Mouse (Mus musculus): Measurements from ENCODE around the gene Fzd5. TPM values are rescaled to one million over a fixed set of nuclear protein-coding genes. Genes with fewer than 3 reads are reported as not detected.

Gene Fzd5
- polyA plus RNA-seq, 2 experiments = 2.1 to 3.9 TPM

GRCm38 (mm10) chr1:64731341-64732020 lies 6.1 kb downstream of the Fzd5 start:
- ATAC-seq (ENCODE audit: low FRiP score, low read depth) (no peak), DNase-seq (ENCODE audit: low spot score) (no peak)
- H3K27me3 ChIP-seq (ENCODE audit: control insufficient read depth, insufficient read depth, low read length) = peaks cover 43% of the 10 kb centered on the region

GRCm38 (mm10) chr1:64730046-64730445 lies 7.5 kb downstream of the Fzd5 start:
- DNase-seq (ENCODE audit: low spot score) = no peak
- TF ChIP-seq POLR2A (IDR thresholded peaks at IDR 0.05; ENCODE audit: borderline replicate concordance, extremely low read depth, insufficient read depth, insufficient read length) = no peak
- no peaks in the 10 kb centered on the region for H3K9me3 ChIP-seq (ENCODE audit: control insufficient read depth, low read length)
- no peak overlapping the region for H3K9ac ChIP-seq (ENCODE audit: low read depth, low read length, severe bottlenecking)
- H3K36me3 ChIP-seq (ENCODE audit: control insufficient read depth, insufficient read depth, low read length) = no peaks in the 10 kb centered on the region; the same call in 1 of the 2 replicates
- H3K4me2 ChIP-seq (replicated peaks; ENCODE audit: low read depth, low read length, severe bottlenecking) = no peak overlapping the region
- no peak for ATAC-seq (ENCODE audit: low FRiP score, low read depth)
- 82% methylated on average over 4 of the region's 4 CpGs for WGBS
- peaks cover 11% of the 10 kb centered on the region for H3K4me1 ChIP-seq (ENCODE audit: control insufficient read depth, insufficient read depth, low read length)
- no peak overlapping the region for H3K4me3 ChIP-seq (replicated peaks; ENCODE audit: low read length)
- H3K27ac ChIP-seq (replicated peaks; ENCODE audit: low read depth, low read length) = no peak overlapping the region
- H3K27me3 ChIP-seq (ENCODE audit: control insufficient read depth, insufficient read depth, low read length) = peaks cover 28% of the 10 kb centered on the region

More at GRCm38 (mm10) chr1:64731341-64732020, 6.1 kb downstream of the Fzd5 start:
- no peak overlapping the region for H3K4me3 ChIP-seq (replicated peaks; ENCODE audit: low read length)
- peaks cover 3% of the 10 kb centered on the region; the same call in 1 of the 2 replicates for H3K36me3 ChIP-seq (ENCODE audit: control insufficient read depth, insufficient read depth, low read length)
- no peaks in the 10 kb centered on the region for H3K9me3 ChIP-seq (ENCODE audit: control insufficient read depth, low read length)
- WGBS = 63% methylated on average over 16 of the region's 16 CpGs
- no peak overlapping the region for H3K9ac ChIP-seq (ENCODE audit: low read depth, low read length, severe bottlenecking)
- no peak for TF ChIP-seq POLR2A (IDR thresholded peaks at IDR 0.05; ENCODE audit: borderline replicate concordance, extremely low read depth, insufficient read depth, insufficient read length)
- H3K4me1 ChIP-seq (ENCODE audit: control insufficient read depth, insufficient read depth, low read length) = peaks cover 20% of the 10 kb centered on the region
- H3K27ac ChIP-seq (replicated peaks; ENCODE audit: low read depth, low read length) = no peak overlapping the region
- H3K4me2 ChIP-seq (replicated peaks; ENCODE audit: low read depth, low read length, severe bottlenecking) = no peak overlapping the region

GRCm38 (mm10) chr1:64721034-64721587 lies 16.4 kb downstream of the Fzd5 start:
- DNase-seq (ENCODE audit: low spot score) (no peak), ATAC-seq (ENCODE audit: low FRiP score, low read depth) (no peak)
- no peak for TF ChIP-seq POLR2A (IDR thresholded peaks at IDR 0.05; ENCODE audit: borderline replicate concordance, extremely low read depth, insufficient read depth, insufficient read length)
- no peaks in the 10 kb centered on the region for H3K27me3 ChIP-seq (ENCODE audit: control insufficient read depth, insufficient read depth, low read length)
- H3K4me3 ChIP-seq (replicated peaks; ENCODE audit: low read length) = no peak overlapping the region
- H3K9ac ChIP-seq (ENCODE audit: low read depth, low read length, severe bottlenecking) = no peak overlapping the region
- 84% methylated on average over 10 of the region's 10 CpGs for WGBS
- H3K36me3 ChIP-seq (ENCODE audit: control insufficient read depth, insufficient read depth, low read length) = peaks cover 29% of the 10 kb centered on the region
- no peaks in the 10 kb centered on the region for H3K9me3 ChIP-seq (ENCODE audit: control insufficient read depth, low read length)
- no peak overlapping the region for H3K27ac ChIP-seq (replicated peaks; ENCODE audit: low read depth, low read length)
- no peak overlapping the region for H3K4me2 ChIP-seq (replicated peaks; ENCODE audit: low read depth, low read length, severe bottlenecking)
- no peaks in the 10 kb centered on the region for H3K4me1 ChIP-seq (ENCODE audit: control insufficient read depth, insufficient read depth, low read length)

- no peak; the same call in 1 of the 2 replicates for ATAC-seq (ENCODE audit: low FRiP score, low read depth)
These were observed 20.0 kb downstream of the Fzd5 start for GRCm38 (mm10) chr1:64717504-64717903.

GRCm38 (mm10) chr1:64716589-64717304 lies 20.8 kb downstream of the Fzd5 start:
- no peak for ATAC-seq (ENCODE audit: low FRiP score, low read depth)
- no peaks in the 10 kb centered on the region for H3K9me3 ChIP-seq (ENCODE audit: control insufficient read depth, low read length)
- H3K27me3 ChIP-seq (ENCODE audit: control insufficient read depth, insufficient read depth, low read length) = no peaks in the 10 kb centered on the region
- no peak overlapping the region for H3K27ac ChIP-seq (replicated peaks; ENCODE audit: low read depth, low read length)
- no peaks in the 10 kb centered on the region for H3K4me1 ChIP-seq (ENCODE audit: control insufficient read depth, insufficient read depth, low read length)
- no peak overlapping the region for H3K4me2 ChIP-seq (replicated peaks; ENCODE audit: low read depth, low read length, severe bottlenecking)
- H3K36me3 ChIP-seq (ENCODE audit: control insufficient read depth, insufficient read depth, low read length) = peaks cover 25% of the 10 kb centered on the region
- H3K9ac ChIP-seq (ENCODE audit: low read depth, low read length, severe bottlenecking) = no peak overlapping the region
- 89% methylated on average over 7 of the region's 7 CpGs for WGBS
- no peak for TF ChIP-seq POLR2A (IDR thresholded peaks at IDR 0.05; ENCODE audit: borderline replicate concordance, extremely low read depth, insufficient read depth, insufficient read length)
- no peak overlapping the region for H3K4me3 ChIP-seq (replicated peaks; ENCODE audit: low read length)
- no peak for DNase-seq (ENCODE audit: low spot score)

More at GRCm38 (mm10) chr1:64717504-64717903, 20.0 kb downstream of the Fzd5 start:
- Histone ChIP-seq H3K36me3 (ENCODE audit: control insufficient read depth, insufficient read depth, low read length) (peaks cover 31% of the 10 kb centered on the region), H3K4me3 (replicated peaks; ENCODE audit: low read length) (no peak overlapping the region), H3K4me1 (ENCODE audit: control insufficient read depth, insufficient read depth, low read length) (no peaks in the 10 kb centered on the region), H3K9me3 (ENCODE audit: control insufficient read depth, low read length) (no peaks in the 10 kb centered on the region), H3K4me2 (replicated peaks; ENCODE audit: low read depth, low read length, severe bottlenecking) (no peak overlapping the region), H3K27me3 (ENCODE audit: control insufficient read depth, insufficient read depth, low read length) (no peaks in the 10 kb centered on the region), H3K27ac (replicated peaks; ENCODE audit: low read depth, low read length) (no peak overlapping the region), H3K9ac (ENCODE audit: low read depth, low read length, severe bottlenecking) (no peak overlapping the region)
- TF ChIP-seq POLR2A (IDR thresholded peaks at IDR 0.05; ENCODE audit: borderline replicate concordance, extremely low read depth, insufficient read depth, insufficient read length) = no peak
- DNase-seq (ENCODE audit: low spot score) = peak; percentile 58
